Mouse (Mus musculus): ENCODE data around the gene Gm10277. TPM values are rescaled to one million over a fixed set of nuclear protein-coding genes. Genes with fewer than 3 reads are reported as not detected.

Gene Gm10277
- total RNA-seq, 2 experiments from 2014 or later, result not detected

- peak; percentile 89 for ATAC-seq (replicated peaks; ENCODE audit: low FRiP score, poor library complexity, severe bottlenecking)
These were observed 13.5 kb upstream of the Gm10277 start for GRCm38 (mm10) chr11:77800869-77801701.

GRCm38 (mm10) chr11:77800491-77800868, 12.9 kb upstream of the Gm10277 start:
- no peak for ATAC-seq (replicated peaks; ENCODE audit: low FRiP score, poor library complexity, severe bottlenecking)

- ATAC-seq (replicated peaks; ENCODE audit: low FRiP score, poor library complexity, severe bottlenecking), result no peak
These were observed 7.7 kb upstream of the Gm10277 start for GRCm38 (mm10) chr11:77795216-77795615.

GRCm38 (mm10) chr11:77793238-77793930, 5.8 kb upstream of the Gm10277 start:
- peak; percentile 96 for ATAC-seq (replicated peaks; ENCODE audit: low FRiP score, poor library complexity, severe bottlenecking)

GRCm38 (mm10) chr11:77792566-77792909, 5.0 kb upstream of the Gm10277 start:
- no peak for ATAC-seq (replicated peaks; ENCODE audit: low FRiP score, poor library complexity, severe bottlenecking)

GRCm38 (mm10) chr11:77791752-77792565, 4.4 kb upstream of the Gm10277 start:
- ATAC-seq (replicated peaks; ENCODE audit: low FRiP score, poor library complexity, severe bottlenecking), result no peak

GRCm38 (mm10) chr11:77791241-77791727, 3.7 kb upstream of the Gm10277 start:
- no peak for ATAC-seq (replicated peaks; ENCODE audit: low FRiP score, poor library complexity, severe bottlenecking)

- no peak for ATAC-seq (replicated peaks; ENCODE audit: low FRiP score, poor library complexity, severe bottlenecking)
These were observed 2.7 kb upstream of the Gm10277 start for GRCm38 (mm10) chr11:77790286-77790685.

- ATAC-seq (replicated peaks; ENCODE audit: low FRiP score, poor library complexity, severe bottlenecking), result no peak
These were observed 2.0 kb upstream of the Gm10277 start for GRCm38 (mm10) chr11:77789512-77789911.

- ATAC-seq (replicated peaks; ENCODE audit: low FRiP score, poor library complexity, severe bottlenecking), result no peak
These were observed 1.6 kb downstream of the Gm10277 start for GRCm38 (mm10) chr11:77785768-77786561.

- 0 out of 2 replicates have a peak, but pooled peaks have one; percentile 2 for ATAC-seq (replicated peaks; ENCODE audit: low FRiP score, poor library complexity, severe bottlenecking)
These were observed 2.2 kb downstream of the Gm10277 start for GRCm38 (mm10) chr11:77785396-77785767.

- peak; percentile 54 for ATAC-seq (replicated peaks; ENCODE audit: low FRiP score, poor library complexity, severe bottlenecking)
These were observed 2.7 kb downstream of the Gm10277 start for GRCm38 (mm10) chr11:77784894-77785293.

- ATAC-seq (replicated peaks; ENCODE audit: low FRiP score, poor library complexity, severe bottlenecking), result peak; percentile 53
These were observed 3.5 kb downstream of the Gm10277 start for GRCm38 (mm10) chr11:77783747-77784646.

- ATAC-seq (replicated peaks; ENCODE audit: low FRiP score, poor library complexity, severe bottlenecking), result no peak
These were observed 4.3 kb downstream of the Gm10277 start for GRCm38 (mm10) chr11:77783211-77783746.

- ATAC-seq (replicated peaks; ENCODE audit: low FRiP score, poor library complexity, severe bottlenecking), result no peak
These were observed 5.3 kb downstream of the Gm10277 start for GRCm38 (mm10) chr11:77782104-77782815.

- no peak for ATAC-seq (replicated peaks; ENCODE audit: low FRiP score, poor library complexity, severe bottlenecking)
These were observed 6.5 kb downstream of the Gm10277 start for GRCm38 (mm10) chr11:77781088-77781487.

GRCm38 (mm10) chr11:77779240-77779639, 8.3 kb downstream of the Gm10277 start:
- ATAC-seq (replicated peaks; ENCODE audit: low FRiP score, poor library complexity, severe bottlenecking), result no peak

- no peak for ATAC-seq (replicated peaks; ENCODE audit: low FRiP score, poor library complexity, severe bottlenecking)
These were observed 9.6 kb downstream of the Gm10277 start for GRCm38 (mm10) chr11:77777937-77778336.

Data from erythroblast, adult 5-6 weeks (primary cell).